Mouse (Mus musculus) heart, embryonic 14.5 days (tissue): Measurements from ENCODE around the gene Ern1. TPM values are rescaled to one million over a fixed set of nuclear protein-coding genes. Genes with fewer than 3 reads are reported as not detected.

Experiments
- ATAC-seq: fragments of 200-750 bp; cut with Nextera tagmentation; 2 replicates; pipeline ENCODE4 v1.8.0; 2017; ENCODE audit warnings: low read depth, moderate TSS enrichment; ENCODE audit not compliant: insufficient number of reproducible peaks, insufficient read depth, low FRiP score
- H3K27ac ChIP-seq, 2 experiments: fragments of 200-500 bp in 1 of 2; fragments of 300-500 bp in 1 of 2; sonication (generic) in 1 of 2; replicated peaks in 1 of 2; 2 replicates each; pipeline ENCODE4 v1.5.1; 2012 to 2014; ENCODE audit warnings: low read depth in 2 of 2, low read length in 2 of 2, control low read depth in 1 of 2, mild to moderate bottlenecking in 1 of 2, mixed read lengths in 1 of 2; ENCODE audit not compliant: control insufficient read depth in 1 of 2, insufficient read depth in 1 of 2
- H3K27me3 ChIP-seq: fragments of 300-500 bp; sonication (generic); 2 replicates; pipeline ENCODE4 v1.6.1; 2014; ENCODE audit warnings: mild to moderate bottlenecking, low read length, control low read depth; ENCODE audit not compliant: control insufficient read depth, insufficient read depth
- H3K36me3 ChIP-seq: fragments of 300-500 bp; sonication (generic); 2 replicates; pipeline ENCODE4 v1.6.1; 2014; ENCODE audit warnings: mild to moderate bottlenecking, control low read depth, low read length, mixed read lengths; ENCODE audit not compliant: control insufficient read depth, insufficient read depth
- H3K4me1 ChIP-seq, 2 experiments: fragments of 200-500 bp in 1 of 2; fragments of 300-500 bp in 1 of 2; sonication (generic) in 1 of 2; 2 replicates each; pipeline ENCODE4 v1.6.1; 2012 to 2014; ENCODE audit warnings: low read length in 2 of 2, control low read depth in 1 of 2, mixed read lengths in 1 of 2; ENCODE audit not compliant: control insufficient read depth in 2 of 2, insufficient read depth in 2 of 2
- H3K4me2 ChIP-seq: fragments of 300-500 bp; sonication (generic); 2 replicates; pipeline ENCODE4 v1.6.1; 2014; ENCODE audit warnings: mild to moderate bottlenecking, low read length
- H3K4me3 ChIP-seq, 2 experiments: fragments of 200-500 bp in 1 of 2; fragments of 300-500 bp in 1 of 2; sonication (generic) in 1 of 2; 2 replicates each; pipeline ENCODE4 v1.5.1; 2012 to 2014; ENCODE audit warnings: low read length in 2 of 2, mild to moderate bottlenecking in 2 of 2, control low read depth in 1 of 2, low read depth in 1 of 2, moderate library complexity in 1 of 2; ENCODE audit not compliant: control insufficient read depth in 1 of 2, insufficient read depth in 1 of 2
- H3K9ac ChIP-seq: fragments of 300-500 bp; sonication (generic); 2 replicates; pipeline ENCODE4 v1.6.1; 2014; ENCODE audit warnings: mild to moderate bottlenecking, low read length
- H3K9me3 ChIP-seq: fragments of 300-500 bp; sonication (generic); 2 replicates; pipeline ENCODE4 v1.6.1; 2016; ENCODE audit warnings: low read length, control low read depth; ENCODE audit not compliant: control insufficient read depth
- WGBS: fragments of 180-500 bp; shearing (Covaris S2); extraction: QIAGEN DNeasy Blood & Tissue Kit; methylation state at CpG from one replicate; pipeline ENCODE4 v1.1.7; 2014; 5-methylcytosine and 5-hydroxymethylcytosine counted together
- polyA plus RNA-seq: library from polyadenylated mRNA; unstranded; fragments of >200 nt; fragmentation: Nextera tagmentation; extraction: Ambion mirVana; gene quantifications from 2 replicates; pipeline ENCODE4 v1.2.1, GENCODE M21; 2014

The Ern1 gene
- polyA plus RNA-seq, 1 experiment from 2014 or later = 4.8 TPM

DNA sequence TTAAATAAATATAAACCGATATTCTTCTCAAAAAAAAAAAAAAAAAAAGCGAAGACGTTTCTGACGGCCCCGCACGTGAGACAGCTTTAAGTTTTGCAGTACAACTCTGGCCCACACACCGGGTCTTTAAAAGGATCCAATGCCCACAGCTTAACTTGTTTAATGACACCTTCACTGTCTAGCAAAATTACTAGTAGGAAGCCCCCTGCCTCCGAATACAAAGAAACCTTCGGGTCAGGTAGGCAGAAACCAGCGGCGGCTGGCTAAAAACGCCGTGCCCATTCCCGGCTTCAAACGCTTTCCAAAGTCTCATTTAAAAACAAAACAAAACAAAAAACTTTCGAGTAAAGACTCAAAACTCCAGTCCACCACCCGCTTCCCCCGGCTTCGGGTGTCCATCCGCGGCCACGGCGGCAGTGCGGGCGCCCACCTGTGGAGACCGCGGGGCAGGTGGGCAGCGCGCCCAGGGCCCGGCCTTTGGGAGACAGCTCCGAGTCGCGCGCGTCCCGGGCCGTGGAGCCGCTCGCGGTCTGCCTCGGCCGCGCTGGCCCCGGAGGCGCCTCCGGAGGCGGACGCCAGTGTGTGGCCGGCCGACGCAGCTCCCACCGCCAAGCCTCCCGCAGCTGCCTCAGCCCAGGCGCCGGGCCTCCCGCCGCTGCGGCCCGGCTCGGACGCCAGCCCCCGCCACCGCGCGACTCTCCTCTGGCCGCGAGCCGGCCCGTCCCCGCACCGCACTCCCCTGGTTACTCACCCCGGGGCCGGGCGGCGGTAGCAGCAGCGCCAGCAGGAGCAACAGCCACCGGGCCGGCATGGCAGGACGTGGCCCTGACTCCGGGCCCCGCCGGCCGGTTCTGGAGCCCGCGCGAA lies 553 bp downstream of the Ern1 start:
- peak overlapping the region; percentile 67 for H3K4me2 ChIP-seq
- H3K4me1 ChIP-seq = peaks cover 7 to 9% of the 10 kb centered on the region in 2 experiments; a peak in 2 of 4 replicates
- peak overlapping the region; percentile 82 for H3K9ac ChIP-seq
- ATAC-seq = peak; percentile 74
- peak overlapping the region; percentile 58 to 79; a peak in 3 of 4 replicates for H3K27ac ChIP-seq
- peak overlapping the region; percentile 77 to 81 for H3K4me3 ChIP-seq
- no peaks in the 10 kb centered on the region for H3K27me3 ChIP-seq
- H3K9me3 ChIP-seq = no peaks in the 10 kb centered on the region
- H3K36me3 ChIP-seq = no peaks in the 10 kb centered on the region
- WGBS = under 1% methylated on average over 86 of the region's 86 CpGs

DNA sequence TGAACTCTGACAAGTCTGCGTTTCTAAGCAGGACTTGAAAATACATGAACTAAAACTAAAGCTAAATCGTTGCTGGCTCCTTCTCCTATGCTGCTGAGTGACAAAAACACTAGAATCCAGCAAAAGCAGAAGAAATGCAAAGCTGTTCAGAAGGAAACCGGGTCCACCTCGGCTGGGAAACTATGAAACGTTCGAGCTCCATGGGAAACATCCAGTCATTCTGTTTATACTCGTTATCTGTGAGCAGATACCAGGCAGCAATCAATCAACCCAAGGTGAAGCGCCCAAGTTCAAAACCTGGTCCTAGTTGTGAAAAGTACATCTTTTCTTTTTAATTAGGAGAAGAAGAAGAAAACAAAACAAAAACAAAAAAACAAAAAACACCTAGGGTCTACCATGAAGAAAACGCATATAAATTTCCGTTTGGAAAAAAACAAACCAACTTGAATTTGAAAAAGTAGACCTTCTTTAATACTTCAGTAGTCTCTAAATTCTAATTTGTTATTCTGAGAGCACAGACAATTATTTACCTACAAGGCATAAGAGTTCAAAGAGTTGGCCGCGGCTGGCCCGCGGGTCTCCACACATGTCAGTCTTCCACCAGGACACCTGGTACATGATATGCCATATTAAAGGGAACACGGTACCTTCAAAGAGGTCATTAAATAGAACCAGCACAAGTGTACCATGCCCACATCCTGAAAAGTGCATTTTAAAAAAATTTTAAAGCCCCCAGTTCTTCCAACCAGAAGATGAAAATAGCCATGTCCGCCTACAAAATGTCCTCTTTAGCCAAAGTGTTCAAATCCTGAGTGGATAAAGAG lies 1.4 kb downstream of the Ern1 start:
- WGBS = 33% methylated on average over 16 of the region's 16 CpGs
- Histone ChIP-seq H3K4me3 (peak overlapping the region; percentile 77 to 81), H3K9ac (peak overlapping the region; percentile 82), H3K4me1 (peaks cover 7 to 9% of the 10 kb centered on the region in 2 experiments; a peak in 2 of 4 replicates), H3K4me2 (peak overlapping the region; percentile 67), H3K27me3 (no peaks in the 10 kb centered on the region), H3K36me3 (no peaks in the 10 kb centered on the region), H3K27ac (no peak overlapping the region), H3K9me3 (no peaks in the 10 kb centered on the region)
- no peak for ATAC-seq

DNA sequence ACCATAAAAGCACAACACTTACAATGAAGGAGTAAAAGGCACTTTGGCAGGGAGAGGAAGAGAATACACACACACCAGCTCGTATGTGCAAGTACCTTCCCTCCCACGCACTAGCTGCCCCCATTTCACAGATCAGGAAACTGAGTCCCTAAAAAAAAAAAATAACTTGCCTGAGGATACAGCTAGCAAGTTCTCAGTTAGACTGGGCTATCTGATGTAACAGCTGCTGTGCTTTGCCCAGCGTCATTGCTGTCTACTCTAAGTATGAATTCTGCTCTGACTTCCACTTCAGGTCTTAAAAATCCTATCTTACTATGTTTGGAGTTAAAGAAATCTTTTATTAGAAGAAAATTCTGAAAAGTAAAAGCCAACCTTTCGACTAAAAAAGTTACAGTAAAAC lies 2.0 kb downstream of the Ern1 start:
- no peak overlapping the region; the same call in 1 of the 2 replicates for H3K9ac ChIP-seq
- H3K9me3 ChIP-seq = no peaks in the 10 kb centered on the region
- H3K4me2 ChIP-seq = peak overlapping the region; percentile 67
- H3K36me3 ChIP-seq = no peaks in the 10 kb centered on the region
- 74% methylated on average over 4 of the region's 4 CpGs for WGBS
- no peaks in the 10 kb centered on the region for H3K27me3 ChIP-seq
- no peak for ATAC-seq
- peak overlapping the region in 1 of 2 experiments; percentile 81; a peak in 1 of 4 replicates for H3K4me3 ChIP-seq
- H3K4me1 ChIP-seq = peaks cover 7 to 9% of the 10 kb centered on the region in 2 experiments; a peak in 2 of 4 replicates
- H3K27ac ChIP-seq = no peak overlapping the region

DNA sequence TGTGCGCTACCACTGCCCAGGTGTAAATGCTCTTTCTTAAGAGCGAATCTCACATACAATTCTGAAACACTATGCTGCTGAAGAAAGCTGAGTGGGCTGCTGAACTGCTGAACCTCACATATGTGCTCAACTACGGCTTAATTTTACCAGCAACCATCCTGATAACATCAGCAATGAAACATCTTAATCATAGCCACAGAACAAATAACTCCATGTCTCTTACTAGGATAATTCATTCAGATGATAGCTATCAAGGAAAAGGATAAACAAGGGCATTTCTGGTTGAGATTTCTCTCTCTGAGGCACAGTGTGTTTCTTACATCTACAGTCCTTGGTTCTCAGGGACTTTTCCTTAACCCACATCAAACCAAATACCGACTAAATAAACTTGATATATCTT lies 2.8 kb downstream of the Ern1 start:
- Histone ChIP-seq H3K9ac (no peak overlapping the region), H3K36me3 (no peaks in the 10 kb centered on the region), H3K9me3 (no peaks in the 10 kb centered on the region), H3K4me1 (peaks cover 7 to 9% of the 10 kb centered on the region in 2 experiments; a peak in 2 of 4 replicates), H3K4me3 (no peak overlapping the region), H3K4me2 (no peak overlapping the region), H3K27ac (no peak overlapping the region), H3K27me3 (no peaks in the 10 kb centered on the region)
- no peak for ATAC-seq
- 93% methylated on average over 4 of the region's 4 CpGs for WGBS

DNA sequence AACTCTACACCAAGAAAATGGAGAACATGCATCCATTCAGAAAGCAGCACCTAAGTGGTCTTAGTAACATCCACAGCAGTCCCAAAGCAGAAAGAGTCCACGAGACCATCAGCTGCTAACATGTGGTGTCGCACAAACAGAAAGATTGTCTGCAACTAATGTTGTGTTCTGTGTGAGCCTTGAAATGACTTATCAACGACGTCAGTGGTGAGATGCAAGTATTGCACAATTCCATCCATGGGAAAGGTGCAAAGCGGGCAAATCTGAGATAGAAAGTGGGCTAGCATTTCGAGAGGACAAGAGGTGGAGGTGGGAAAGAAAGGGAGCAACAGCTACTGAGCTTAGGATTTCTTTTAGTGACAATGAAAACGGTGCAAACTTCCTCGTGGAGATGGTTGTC lies 4.8 kb downstream of the Ern1 start:
- Histone ChIP-seq H3K4me3 (no peak overlapping the region), H3K36me3 (no peaks in the 10 kb centered on the region), H3K27ac (no peak overlapping the region), H3K4me1 (peaks cover 2 to 9% of the 10 kb centered on the region in 2 experiments; a peak in 2 of 4 replicates), H3K9me3 (no peaks in the 10 kb centered on the region), H3K4me2 (no peak overlapping the region), H3K27me3 (no peaks in the 10 kb centered on the region), H3K9ac (no peak overlapping the region)
- 82% methylated on average over 8 of the region's 8 CpGs for WGBS
- ATAC-seq = no peak

DNA sequence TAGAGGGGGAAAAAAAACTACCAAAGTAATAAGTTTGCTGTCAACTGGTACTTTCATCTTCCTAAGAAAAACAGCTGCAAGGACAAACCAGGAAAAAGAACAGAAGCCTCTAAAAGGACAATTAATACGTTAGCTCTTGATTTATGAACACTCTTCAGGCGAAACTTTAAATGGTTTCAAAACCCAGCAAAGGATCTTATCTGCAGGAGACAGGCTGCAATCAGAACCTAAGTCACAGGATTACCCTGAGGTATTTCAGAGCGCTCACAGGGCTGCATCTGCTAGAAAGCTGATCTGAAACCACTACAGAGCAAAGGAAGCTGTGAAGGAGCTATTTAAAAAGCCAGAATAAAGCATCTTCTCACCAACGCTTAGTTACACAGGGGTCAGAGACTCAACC lies 6.0 kb downstream of the Ern1 start:
- no peaks in the 10 kb centered on the region for H3K27me3 ChIP-seq
- no peak overlapping the region for H3K4me3 ChIP-seq
- ATAC-seq = no peak
- no peak overlapping the region for H3K9ac ChIP-seq
- H3K9me3 ChIP-seq = no peaks in the 10 kb centered on the region
- H3K36me3 ChIP-seq = no peaks in the 10 kb centered on the region
- H3K4me1 ChIP-seq = peaks cover 2 to 9% of the 10 kb centered on the region in 2 experiments; a peak in 2 of 4 replicates
- H3K4me2 ChIP-seq = no peak overlapping the region
- WGBS = 53% methylated on average over 4 of the region's 4 CpGs
- no peak overlapping the region for H3K27ac ChIP-seq

DNA sequence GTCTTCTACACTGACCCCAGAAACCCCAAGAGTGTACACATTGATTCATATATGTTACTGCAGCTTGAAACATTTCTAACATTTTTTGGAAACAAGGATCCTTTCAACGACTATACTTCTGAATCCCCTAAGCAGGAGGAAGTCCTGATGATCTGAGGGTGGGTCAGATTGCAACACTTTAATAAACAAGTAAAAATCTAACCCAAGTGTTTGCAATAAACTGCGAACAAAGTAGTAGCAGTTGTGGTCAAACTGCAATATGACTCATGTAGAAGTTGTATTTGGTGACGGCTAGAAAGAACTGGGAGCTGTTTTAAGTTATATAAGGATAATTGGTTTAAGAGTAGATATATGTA lies 7.1 kb downstream of the Ern1 start:
- no peak for ATAC-seq
- H3K27ac ChIP-seq = no peak overlapping the region
- no peaks in the 10 kb centered on the region for H3K9me3 ChIP-seq
- peaks cover 0 to 3% of the 10 kb centered on the region in 2 experiments; a peak in 2 of 4 replicates for H3K4me1 ChIP-seq
- 85% methylated on average over 3 of the region's 3 CpGs for WGBS
- H3K36me3 ChIP-seq = no peaks in the 10 kb centered on the region
- no peak overlapping the region for H3K4me3 ChIP-seq
- H3K4me2 ChIP-seq = no peak overlapping the region
- no peak overlapping the region for H3K9ac ChIP-seq
- H3K27me3 ChIP-seq = no peaks in the 10 kb centered on the region
